In the genomic region with DNA sequence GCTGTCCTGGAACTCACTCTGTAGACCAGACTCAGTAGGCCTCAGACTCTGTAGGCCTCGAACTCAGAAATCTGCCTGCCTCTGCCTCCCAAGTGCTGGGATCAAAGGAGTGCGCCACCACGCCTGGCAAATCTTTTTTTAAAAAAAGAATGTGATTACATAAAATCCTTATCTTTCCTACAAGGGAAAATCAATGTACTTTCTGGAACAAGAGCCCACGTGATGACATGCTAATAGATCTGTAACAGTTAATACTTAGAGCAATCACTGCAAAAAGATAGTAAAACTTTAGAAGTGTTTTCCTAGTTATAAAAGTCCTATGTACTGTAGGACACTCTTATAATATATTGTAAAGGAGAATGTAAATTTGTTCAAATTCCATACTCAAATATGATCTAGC, we compare ENCODE assay signal across 21 mouse cellular contexts. TPM values are rescaled to one million over a fixed set of nuclear protein-coding genes. Genes with fewer than 3 reads are reported as not detected.
DNase-seq lines count a peak whose midpoint lies in the region; ATAC-seq and TF ChIP-seq lines count a peak whose summit lies in the region.
"Had no signal": no experiment of that assay in that cellular context is flagged by ENCODE, and none has a peak within 500 bp of the region (broad histone marks: within the 10 kb centered on the region; RNA-seq: fewer than 3 reads in every experiment).

No protein-coding gene starts in this region.

- TF ChIP-seq POLR2A in liver, adult 2 months (IDR thresholded peaks at IDR 0.05; ENCODE audit: extremely low read depth, insufficient read depth, low read length), result no peak

- H3K36me3 ChIP-seq in liver, adult 2 months (ENCODE audit: control insufficient read depth, insufficient read depth, low read length), result peaks cover 74% of the 10 kb centered on the region
- peaks cover 32% of the 10 kb centered on the region for H3K36me3 ChIP-seq in liver, embryonic 11.5 days (ENCODE audit: control insufficient read depth, insufficient read depth, low read length)
- peaks cover 6% of the 10 kb centered on the region; the same call in 1 of the 2 replicates for H3K36me3 ChIP-seq in midbrain, embryonic 11.5 days (ENCODE audit: control insufficient read depth, insufficient read depth, low read length)
- H3K36me3 ChIP-seq in midbrain, embryonic 16.5 days (ENCODE audit: control insufficient read depth, insufficient read depth, low read length), result peaks cover 31% of the 10 kb centered on the region

- H3K4me2 ChIP-seq in liver, embryonic 11.5 days, result no peak overlapping the region
- H3K4me2 ChIP-seq in midbrain, embryonic 11.5 days, result no peak overlapping the region
- H3K4me2 ChIP-seq in midbrain, embryonic 16.5 days (ENCODE audit: low read length), result no peak overlapping the region

- ATAC-seq in liver, embryonic 11.5 days (replicated peaks; ENCODE audit: low FRiP score), result no peak
- no peak for ATAC-seq in midbrain, embryonic 11.5 days (ENCODE audit: low FRiP score)
- ATAC-seq in midbrain, embryonic 16.5 days, result no peak
- ATAC-seq: activated CD4-positive, CD25-positive, alpha-beta regulatory T cell, adult 4 months; CD4-positive, CD25-positive, alpha-beta regulatory T cell, adult 4 months; Patski had no signal

- H3K27ac ChIP-seq in liver, adult 2 months (replicated peaks; ENCODE audit: insufficient read depth, low read depth, low read length), result no peak overlapping the region
- no peak overlapping the region for H3K27ac ChIP-seq in liver, embryonic 11.5 days (ENCODE audit: low read depth, low read length)
- no peak overlapping the region for H3K27ac ChIP-seq in midbrain, embryonic 11.5 days (ENCODE audit: low read depth, low read length)
- no peak overlapping the region for H3K27ac ChIP-seq in midbrain, embryonic 16.5 days (ENCODE audit: low read length)

- no peak overlapping the region for H3K9ac ChIP-seq in liver, adult 2 months (ENCODE audit: low read depth, low read length)
- no peak overlapping the region for H3K9ac ChIP-seq in liver, embryonic 11.5 days (ENCODE audit: low read depth, low read length)
- no peak overlapping the region for H3K9ac ChIP-seq in midbrain, embryonic 11.5 days (ENCODE audit: low read length)
- H3K9ac ChIP-seq in midbrain, embryonic 16.5 days (ENCODE audit: low read depth, low read length), result no peak overlapping the region

- intact Hi-C loops in heart, postnatal 10 days (cut with DNase I), result loop anchor here (2.0 to 10.0 kb wide), 2 partner anchors 19 to 735 kb away; no protein-coding TSS in a partner anchor

- DNase-seq in heart, adult 11 months, result peak; percentile 24
- no peak for DNase-seq in heart, postnatal 10 days
- peak; percentile 81 for DNase-seq in liver, adult 2 months (ENCODE audit: extremely low read depth, low read depth, low spot score)
- DNase-seq in liver, embryonic 11.5 days (ENCODE audit: low spot score), result no peak
- DNase-seq in midbrain, embryonic 11.5 days (ENCODE audit: low spot score, missing footprints), result peak; percentile 71
- DNase-seq: adrenal gland, adult 2 months; adrenal gland, adult 8-10 months; adrenal gland, postnatal 10 days; adrenal gland, postnatal 14 days; adrenal gland, postnatal 25 days; adrenal gland, postnatal 36 days; B cell, adult 2 months; cerebellum, adult 11 months; cerebellum, adult 11-12 months; cerebellum, adult 18-20 months had no signal

- H3K79me2 ChIP-seq in liver, adult 2 months (ENCODE audit: control insufficient read depth, insufficient read depth, low read length), result no peaks in the 10 kb centered on the region

- WGBS in liver, adult 2 months, result 18% methylated on average over 4 of the region's 4 CpGs
- whole genome bisulfite sequencing in liver, embryonic 11.5 days, result 90% methylated on average over 4 of the region's 4 CpGs
- WGBS in midbrain, embryonic 11.5 days, result 94% methylated on average over 4 of the region's 4 CpGs
- WGBS in midbrain, embryonic 16.5 days, result 95% methylated on average over 4 of the region's 4 CpGs

- TF ChIP-seq CTCF in liver, adult 2 months (IDR thresholded peaks at IDR 0.05; ENCODE audit: low read depth, low read length), result no peak

- H3K27me3 ChIP-seq in liver, adult 2 months (ENCODE audit: control insufficient read depth, insufficient read depth, low read length), result no peaks in the 10 kb centered on the region
- H3K27me3 ChIP-seq in liver, embryonic 11.5 days (replicated peaks; ENCODE audit: control insufficient read depth, insufficient read depth, low read length), result no peaks in the 10 kb centered on the region
- H3K27me3 ChIP-seq in midbrain, embryonic 11.5 days (ENCODE audit: control insufficient read depth, insufficient read depth, low read length), result no peaks in the 10 kb centered on the region
- no peaks in the 10 kb centered on the region for H3K27me3 ChIP-seq in midbrain, embryonic 16.5 days (ENCODE audit: control insufficient read depth, insufficient read depth, low read depth, low read length)
- H3K27me3 ChIP-seq: CH12.LX, Patski had no signal

- no peaks in the 10 kb centered on the region for H3K9me3 ChIP-seq in liver, embryonic 11.5 days (ENCODE audit: control insufficient read depth, low read length)
- no peaks in the 10 kb centered on the region for H3K9me3 ChIP-seq in midbrain, embryonic 11.5 days (ENCODE audit: control insufficient read depth, low read length)
- H3K9me3 ChIP-seq in midbrain, embryonic 16.5 days (replicated peaks; ENCODE audit: control insufficient read depth, low read length, poor library complexity, severe bottlenecking), result no peaks in the 10 kb centered on the region
- H3K9me3 ChIP-seq: G1E had no signal

- peaks cover 6% of the 10 kb centered on the region; the same call in 1 of the 2 replicates for H3K4me1 ChIP-seq in liver, adult 2 months (ENCODE audit: control insufficient read depth, insufficient read depth, low read length)
- no peaks in the 10 kb centered on the region; the same call in 1 of the 2 replicates for H3K4me1 ChIP-seq in liver, embryonic 11.5 days (replicated peaks; ENCODE audit: control insufficient read depth, insufficient read depth, low read length)
- no peaks in the 10 kb centered on the region for H3K4me1 ChIP-seq in midbrain, embryonic 11.5 days (ENCODE audit: control insufficient read depth, insufficient read depth, low read length)
- H3K4me1 ChIP-seq in midbrain, embryonic 16.5 days (ENCODE audit: control insufficient read depth, insufficient read depth, low read length), result no peaks in the 10 kb centered on the region

- no peak overlapping the region for H3K4me3 ChIP-seq in liver, adult 2 months (ENCODE audit: insufficient read depth, low read depth, low read length)
- no peak overlapping the region for H3K4me3 ChIP-seq in liver, embryonic 11.5 days (ENCODE audit: low read depth, low read length)
- H3K4me3 ChIP-seq in midbrain, embryonic 11.5 days (ENCODE audit: low read depth, low read length), result no peak overlapping the region
- H3K4me3 ChIP-seq in midbrain, embryonic 16.5 days (ENCODE audit: low read depth, low read length), result no peak overlapping the region

RNA-seq across cellular contexts. Expression of a gene that starts 36.2 kb away (rescaled TPM):
- 100 to 1,000 TPM; 164 to 212 TPM for total RNA-seq in heart, postnatal 10 days (2021)
- 70.2 and 82.8 TPM in 2 replicates for total RNA-seq in liver, adult 2 months (2014; rRNA removed)
- polyA plus RNA-seq in liver, adult 2 months (2012; rRNA removed), result 16.0 and 18.9 TPM in 2 replicates
- 12.4 and 14.0 TPM in 2 replicates for polyA plus RNA-seq in liver, embryonic 11.5 days (2014; fragmentation: Nextera tagmentation; extraction: Ambion mirVana)
- 28.4 and 32.3 TPM in 2 replicates for polyA plus RNA-seq in midbrain, embryonic 11.5 days (2014; fragmentation: Nextera tagmentation; extraction: Ambion mirVana)
- polyA plus RNA-seq in midbrain, embryonic 16.5 days (2015; fragmentation: Nextera tagmentation; extraction: Ambion mirVana), result 20.5 and 25.1 TPM in 2 replicates

Comparison
In these comparisons a context has a peak if more than half of its experiments do, and no peak if none do; other contexts are left out.
1. DNase-seq: peak in heart, adult 11 months (single experiment), liver, adult 2 months (single experiment) and midbrain, embryonic 11.5 days (single experiment); none in heart, postnatal 10 days (0 of 2) and liver, embryonic 11.5 days (single experiment).